Mouse (Mus musculus): ENCODE results near the gene Ptprd. TPM values are rescaled to one million over a fixed set of nuclear protein-coding genes. Genes with fewer than 3 reads are reported as not detected.
A peak's percentile ranks its signal among the peaks of the same experiment; 100 is the strongest.

Ptprd gene
- polyA plus RNA-seq, 1 experiment from 2014 or later = 14.5 TPM

DNA sequence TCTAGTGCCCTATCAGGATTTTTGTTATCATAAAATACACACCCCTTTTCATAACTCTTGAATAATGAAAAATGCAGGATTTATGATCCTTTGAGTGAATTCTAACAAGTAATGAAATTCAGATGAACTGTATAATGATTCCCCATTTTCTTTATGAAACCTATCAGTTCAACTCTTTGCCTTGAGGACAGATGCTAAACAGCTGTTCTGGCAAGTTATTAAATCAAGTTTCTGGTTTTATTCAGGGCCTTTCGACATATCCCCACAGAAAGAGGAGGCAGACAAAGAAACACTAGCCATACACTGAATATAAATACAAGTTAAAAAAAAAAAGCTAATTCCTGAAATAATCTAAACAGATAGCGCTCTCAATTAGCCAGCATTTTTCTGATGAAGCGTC, 1914.4 kb downstream of the Ptprd start:
- Histone ChIP-seq H3K9ac (ENCODE audit: low read depth, low read length) (no peak overlapping the region), H3K9me3 (replicated peaks; ENCODE audit: low read length) (no peaks in the 10 kb centered on the region), H3K27ac (no peak overlapping the region), H3K4me1 (replicated peaks; ENCODE audit: insufficient read depth, low read length) (no peaks in the 10 kb centered on the region), H3K27me3 (ENCODE audit: insufficient read depth, low read length) (no peaks in the 10 kb centered on the region), H3K4me3 (replicated peaks; ENCODE audit: low read depth, low read length) (no peak overlapping the region), H3K36me3 (ENCODE audit: insufficient read depth, low read length) (no peaks in the 10 kb centered on the region), H3K4me2 (ENCODE audit: low read length) (no peak overlapping the region)
- 73% methylated on average over 3 of the region's 3 CpGs for WGBS
- no peak for TF ChIP-seq CTCF (IDR thresholded peaks at IDR 0.05; ENCODE audit: low read depth)
- ATAC-seq (replicated peaks; ENCODE audit: low FRiP score, low read depth) (no peak), DNase-seq (ENCODE audit: low spot score) (no peak)

DNA sequence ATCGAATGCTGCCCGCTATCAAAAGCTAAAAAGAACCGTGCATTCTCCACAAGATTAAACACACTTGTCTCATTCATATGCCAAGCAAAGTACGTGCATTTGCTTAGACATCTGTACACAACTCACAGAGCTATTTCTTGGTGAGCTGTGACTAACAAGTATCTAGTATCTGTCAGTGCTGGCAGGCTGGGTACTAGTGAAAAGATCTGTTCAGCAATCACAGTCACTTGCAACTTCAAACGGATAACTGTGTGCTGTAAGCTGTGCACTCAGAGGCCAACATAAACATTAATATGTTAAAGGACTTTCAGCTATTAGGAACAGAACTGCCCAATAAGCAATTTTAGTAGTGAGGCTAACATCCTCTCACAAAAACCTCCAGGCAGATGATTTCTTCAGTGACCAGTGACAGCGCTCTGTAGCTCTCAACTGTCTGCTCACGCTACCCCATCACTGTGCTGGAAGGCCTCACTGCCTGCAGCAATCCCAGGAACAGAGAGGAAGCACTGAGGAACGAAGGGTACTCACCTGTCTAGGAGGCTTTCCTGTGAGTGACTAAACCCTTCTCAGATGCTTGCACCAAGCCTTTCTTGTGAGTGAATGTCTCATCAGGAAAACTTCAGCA, 1918.9 kb downstream of the Ptprd start:
- Histone ChIP-seq H3K9me3 (replicated peaks; ENCODE audit: low read length) (no peaks in the 10 kb centered on the region), H3K36me3 (ENCODE audit: insufficient read depth, low read length) (no peaks in the 10 kb centered on the region), H3K4me3 (replicated peaks; ENCODE audit: low read depth, low read length) (no peak overlapping the region), H3K4me2 (ENCODE audit: low read length) (no peak overlapping the region), H3K9ac (ENCODE audit: low read depth, low read length) (no peak overlapping the region), H3K27me3 (ENCODE audit: insufficient read depth, low read length) (no peaks in the 10 kb centered on the region), H3K27ac (no peak overlapping the region), H3K4me1 (replicated peaks; ENCODE audit: insufficient read depth, low read length) (peaks cover 4% of the 10 kb centered on the region; the same call in 1 of the 2 replicates)
- WGBS = 75% methylated on average over 8 of the region's 8 CpGs
- TF ChIP-seq CTCF (IDR thresholded peaks at IDR 0.05; ENCODE audit: low read depth) = no peak
- ATAC-seq (replicated peaks; ENCODE audit: low FRiP score, low read depth) = no peak
- no peak for DNase-seq (ENCODE audit: low spot score)

DNA sequence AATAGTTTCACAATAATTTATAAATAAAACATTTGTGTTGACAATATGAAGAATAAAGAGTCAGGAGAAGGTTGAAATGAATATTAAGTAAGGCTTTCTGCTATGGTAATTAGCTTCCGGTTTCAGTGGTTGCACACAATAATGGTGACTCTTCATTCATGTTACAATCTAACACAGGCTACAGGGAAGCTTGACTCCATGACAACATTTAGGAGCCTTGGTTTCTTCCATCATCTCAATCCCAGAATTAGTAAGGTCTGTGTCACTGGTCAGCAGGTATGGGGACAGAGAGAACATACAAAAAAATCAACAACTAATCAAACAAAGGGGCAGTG, 1921.3 kb downstream of the Ptprd start:
- Histone ChIP-seq H3K4me1 (replicated peaks; ENCODE audit: insufficient read depth, low read length) (peaks cover 4% of the 10 kb centered on the region; the same call in 1 of the 2 replicates), H3K36me3 (ENCODE audit: insufficient read depth, low read length) (no peaks in the 10 kb centered on the region), H3K27ac (no peak overlapping the region), H3K9ac (ENCODE audit: low read depth, low read length) (no peak overlapping the region), H3K4me3 (replicated peaks; ENCODE audit: low read depth, low read length) (no peak overlapping the region), H3K9me3 (replicated peaks; ENCODE audit: low read length) (no peaks in the 10 kb centered on the region), H3K4me2 (ENCODE audit: low read length) (no peak overlapping the region), H3K27me3 (ENCODE audit: insufficient read depth, low read length) (no peaks in the 10 kb centered on the region)
- ATAC-seq (replicated peaks; ENCODE audit: low FRiP score, low read depth) = no peak
- WGBS = 79% methylated on average over 1 of the region's 1 CpGs
- DNase-seq (ENCODE audit: low spot score) = no peak
- no peak for TF ChIP-seq CTCF (IDR thresholded peaks at IDR 0.05; ENCODE audit: low read depth)

DNA sequence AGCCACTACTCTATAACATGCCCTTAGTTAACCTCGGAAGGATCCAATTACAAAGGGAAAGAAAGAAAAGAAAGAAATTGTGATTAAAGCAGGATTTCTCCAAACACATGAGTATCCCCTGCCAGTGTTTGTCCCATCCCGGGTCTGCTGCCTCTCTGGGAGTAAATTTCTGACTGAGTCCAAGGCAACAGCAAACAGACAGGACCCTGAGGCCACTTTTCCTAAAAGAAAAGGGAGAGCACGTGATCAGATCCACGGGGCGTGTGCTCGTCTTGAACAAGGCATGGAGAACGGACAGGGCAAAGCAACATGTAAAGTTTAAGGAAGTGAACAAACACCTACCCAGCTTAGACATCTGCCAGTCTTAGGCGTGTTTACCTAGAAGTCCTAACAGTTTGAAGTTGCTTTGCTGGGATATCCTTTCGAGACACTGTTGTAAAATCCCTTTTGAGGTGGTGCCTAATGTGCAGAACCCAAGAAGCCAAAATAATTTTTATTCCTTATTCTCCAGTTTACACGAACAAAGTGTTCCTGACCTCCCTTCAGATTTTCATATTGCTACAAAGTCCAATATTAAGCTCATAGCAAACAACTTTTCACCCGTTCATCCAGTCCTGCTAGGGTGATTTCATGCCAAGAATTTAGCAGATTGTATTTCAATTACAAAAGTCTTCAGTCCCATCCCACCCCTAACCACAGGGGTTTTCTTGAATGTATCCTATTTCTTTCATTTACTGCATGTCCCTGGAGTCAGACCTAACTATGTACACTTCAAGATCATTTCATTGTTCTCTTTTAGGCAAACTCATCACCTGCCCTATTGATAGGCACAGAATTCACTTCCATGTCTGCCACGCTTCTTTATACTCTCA, 1921.9 kb downstream of the Ptprd start:
- H3K4me1 ChIP-seq (replicated peaks; ENCODE audit: insufficient read depth, low read length) = peaks cover 4% of the 10 kb centered on the region; the same call in 1 of the 2 replicates
- H3K9me3 ChIP-seq (replicated peaks; ENCODE audit: low read length) = no peaks in the 10 kb centered on the region
- ATAC-seq (replicated peaks; ENCODE audit: low FRiP score, low read depth) (no peak), DNase-seq (ENCODE audit: low spot score) (peak; percentile 39)
- H3K4me3 ChIP-seq (replicated peaks; ENCODE audit: low read depth, low read length) = no peak overlapping the region
- no peak overlapping the region for H3K4me2 ChIP-seq (ENCODE audit: low read length)
- no peak overlapping the region for H3K9ac ChIP-seq (ENCODE audit: low read depth, low read length)
- WGBS = 36% methylated on average over 12 of the region's 12 CpGs
- H3K27ac ChIP-seq = no peak overlapping the region
- TF ChIP-seq CTCF (IDR thresholded peaks at IDR 0.05; ENCODE audit: low read depth) = no peak
- H3K36me3 ChIP-seq (ENCODE audit: insufficient read depth, low read length) = no peaks in the 10 kb centered on the region
- no peaks in the 10 kb centered on the region for H3K27me3 ChIP-seq (ENCODE audit: insufficient read depth, low read length)

DNA sequence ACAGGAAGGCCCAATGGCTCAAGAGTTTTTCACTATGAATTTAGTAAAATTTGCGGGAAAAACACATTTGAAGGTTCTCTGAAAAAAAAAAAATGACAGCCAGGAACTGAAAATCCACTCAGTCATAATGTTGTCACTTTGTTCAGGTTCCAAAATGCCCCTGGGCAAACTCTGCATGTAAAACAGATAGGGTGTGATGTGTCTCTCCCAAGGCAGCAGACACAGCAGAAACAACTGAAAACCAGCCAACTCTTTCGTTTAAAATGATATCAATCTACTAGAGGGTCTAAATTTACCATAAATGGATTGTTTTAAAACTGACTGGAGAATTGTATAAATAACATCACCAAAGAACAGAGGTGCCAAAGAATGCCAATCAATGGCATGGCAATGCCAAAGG, 1925.7 kb downstream of the Ptprd start:
- H3K27ac ChIP-seq = no peak overlapping the region
- WGBS = 65% methylated on average over 2 of the region's 2 CpGs
- no peak for DNase-seq (ENCODE audit: low spot score)

DNA sequence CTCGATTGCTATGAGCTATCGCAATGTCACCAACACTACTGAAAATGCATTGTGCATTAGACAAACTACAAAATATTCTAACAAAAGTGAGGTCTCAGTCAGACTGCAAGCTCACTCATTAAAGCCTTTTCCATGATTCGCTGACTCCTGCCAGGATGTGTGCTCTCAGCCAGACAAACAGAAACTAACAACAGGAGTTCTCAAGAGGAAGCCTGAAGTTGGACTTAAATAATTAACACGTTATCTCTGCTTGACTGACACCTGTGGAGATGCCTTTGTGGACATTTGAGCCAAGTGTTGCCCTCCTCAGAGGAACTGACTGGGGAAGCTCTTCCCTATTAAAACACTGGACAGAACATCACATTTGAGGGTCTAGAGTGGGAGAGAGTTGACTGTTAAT, 1928.9 kb downstream of the Ptprd start:
- Histone ChIP-seq H3K4me1 (replicated peaks; ENCODE audit: insufficient read depth, low read length) (no peaks in the 10 kb centered on the region), H3K36me3 (ENCODE audit: insufficient read depth, low read length) (no peaks in the 10 kb centered on the region), H3K27me3 (ENCODE audit: insufficient read depth, low read length) (no peaks in the 10 kb centered on the region), H3K9ac (ENCODE audit: low read depth, low read length) (no peak overlapping the region), H3K4me2 (ENCODE audit: low read length) (no peak overlapping the region), H3K27ac (no peak overlapping the region), H3K4me3 (replicated peaks; ENCODE audit: low read depth, low read length) (no peak overlapping the region), H3K9me3 (replicated peaks; ENCODE audit: low read length) (no peaks in the 10 kb centered on the region)
- 56% methylated on average over 4 of the region's 4 CpGs for WGBS
- no peak for TF ChIP-seq CTCF (IDR thresholded peaks at IDR 0.05; ENCODE audit: low read depth)
- DNase-seq (ENCODE audit: low spot score) (no peak), ATAC-seq (replicated peaks; ENCODE audit: low FRiP score, low read depth) (no peak)

More for the DNA sequence above, 1925.7 kb downstream of the Ptprd start:
- H3K4me3 ChIP-seq (replicated peaks; ENCODE audit: low read depth, low read length) = no peak overlapping the region
- H3K9me3 ChIP-seq (replicated peaks; ENCODE audit: low read length) = no peaks in the 10 kb centered on the region
- H3K36me3 ChIP-seq (ENCODE audit: insufficient read depth, low read length) = no peaks in the 10 kb centered on the region
- ATAC-seq (replicated peaks; ENCODE audit: low FRiP score, low read depth) = no peak
- H3K4me1 ChIP-seq (replicated peaks; ENCODE audit: insufficient read depth, low read length) = peaks cover 4% of the 10 kb centered on the region; the same call in 1 of the 2 replicates
- no peak overlapping the region for H3K9ac ChIP-seq (ENCODE audit: low read depth, low read length)
- H3K27me3 ChIP-seq (ENCODE audit: insufficient read depth, low read length) = no peaks in the 10 kb centered on the region
- no peak overlapping the region for H3K4me2 ChIP-seq (ENCODE audit: low read length)
- no peak for TF ChIP-seq CTCF (IDR thresholded peaks at IDR 0.05; ENCODE audit: low read depth)
